Mouse (Mus musculus) intestine, embryonic 15.5 days (tissue): Measurements from ENCODE around the gene Cntn5. TPM values are rescaled to one million over a fixed set of nuclear protein-coding genes. Genes with fewer than 3 reads are reported as not detected.

Experiments used
- ATAC-seq: fragments of 200-750 bp; cut with Nextera tagmentation; 2 replicates; pipeline ENCODE4 v1.8.0; 2017; ENCODE audit warnings: moderate TSS enrichment, moderate library complexity
- H3K27ac ChIP-seq: fragments of 300-500 bp; sonication (generic); 2 replicates; pipeline ENCODE4 v1.5.1; 2015; ENCODE audit warnings: mild to moderate bottlenecking, inconsistent platforms
- H3K27me3 ChIP-seq: fragments of 300-500 bp; sonication (generic); replicated peaks from 2 replicates; pipeline ENCODE4 v1.6.1; 2015; ENCODE audit warnings: inconsistent platforms
- H3K36me3 ChIP-seq: fragments of 300-500 bp; sonication (generic); 2 replicates; pipeline ENCODE4 v1.6.1; 2015; ENCODE audit warnings: inconsistent platforms
- H3K4me1 ChIP-seq: fragments of 300-500 bp; sonication (generic); replicated peaks from 2 replicates; pipeline ENCODE4 v1.6.1; 2015; ENCODE audit warnings: inconsistent platforms
- H3K4me2 ChIP-seq: fragments of 300-500 bp; sonication (generic); replicated peaks from 2 replicates; pipeline ENCODE4 v1.6.1; 2015; ENCODE audit warnings: mild to moderate bottlenecking, inconsistent platforms
- H3K4me3 ChIP-seq: fragments of 300-500 bp; sonication (generic); replicated peaks from 2 replicates; pipeline ENCODE4 v1.5.1; 2015; ENCODE audit warnings: inconsistent platforms
- H3K9ac ChIP-seq: fragments of 300-500 bp; sonication (generic); 2 replicates; pipeline ENCODE4 v1.6.1; 2015; ENCODE audit warnings: inconsistent platforms
- H3K9me3 ChIP-seq: fragments of 300-500 bp; sonication (generic); 2 replicates; pipeline ENCODE4 v1.6.1; 2016; ENCODE audit warnings: inconsistent platforms
- WGBS: fragments of 180-500 bp; shearing (Covaris S2); methylation state at CpG from one replicate; pipeline ENCODE4 v1.1.7; 2015; 5-methylcytosine and 5-hydroxymethylcytosine counted together
- polyA plus RNA-seq: library from polyadenylated mRNA; unstranded; fragments of >200 nt; fragmentation: Nextera tagmentation; extraction: Ambion mirVana; gene quantifications from 2 replicates; pipeline ENCODE4 v1.2.1, GENCODE M21; 2015

The Cntn5 gene
- polyA plus RNA-seq, 1 experiment from 2014 or later, result 0.57 TPM

DNA sequence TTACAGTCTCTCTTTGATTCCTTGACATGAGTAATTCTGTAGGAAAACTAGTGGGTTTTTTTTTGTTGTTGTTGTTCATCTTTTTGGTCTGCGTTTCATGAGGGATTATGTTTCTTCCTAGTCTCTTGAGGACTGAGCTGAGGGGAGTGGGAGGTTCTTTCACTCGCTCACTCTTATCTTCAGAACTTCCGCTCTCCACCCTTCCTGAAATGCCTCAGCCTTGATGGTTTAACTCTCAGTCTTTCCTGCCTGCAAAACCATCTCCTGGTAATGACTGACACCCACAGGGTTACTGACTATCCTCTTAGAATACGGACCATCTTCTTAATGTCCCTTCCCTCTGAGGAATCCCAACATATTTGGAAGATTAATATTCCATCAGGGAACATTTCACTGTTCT, 382.0 kb downstream of the Cntn5 start:
- Histone ChIP-seq H3K9me3 (no peaks in the 10 kb centered on the region), H3K4me2 (no peak overlapping the region), H3K9ac (no peak overlapping the region), H3K27ac (no peak overlapping the region), H3K27me3 (no peaks in the 10 kb centered on the region), H3K36me3 (no peaks in the 10 kb centered on the region), H3K4me1 (no peaks in the 10 kb centered on the region), H3K4me3 (no peak overlapping the region)
- no peak for ATAC-seq
- WGBS, result 77% methylated on average over 4 of the region's 4 CpGs

- no peak overlapping the region for H3K27ac ChIP-seq
- 48% methylated on average over 1 of the region's 1 CpGs for whole genome bisulfite sequencing
- no peak overlapping the region for H3K9ac ChIP-seq
- H3K4me1 ChIP-seq, result no peaks in the 10 kb centered on the region
- H3K36me3 ChIP-seq, result no peaks in the 10 kb centered on the region
- no peak for ATAC-seq
- no peak overlapping the region for H3K4me3 ChIP-seq
- H3K4me2 ChIP-seq, result no peak overlapping the region
- H3K27me3 ChIP-seq, result no peaks in the 10 kb centered on the region
- no peaks in the 10 kb centered on the region for H3K9me3 ChIP-seq
Observed at GRCm38 (mm10) chr9:10521054-10521453, 383.5 kb downstream of the Cntn5 start.

DNA sequence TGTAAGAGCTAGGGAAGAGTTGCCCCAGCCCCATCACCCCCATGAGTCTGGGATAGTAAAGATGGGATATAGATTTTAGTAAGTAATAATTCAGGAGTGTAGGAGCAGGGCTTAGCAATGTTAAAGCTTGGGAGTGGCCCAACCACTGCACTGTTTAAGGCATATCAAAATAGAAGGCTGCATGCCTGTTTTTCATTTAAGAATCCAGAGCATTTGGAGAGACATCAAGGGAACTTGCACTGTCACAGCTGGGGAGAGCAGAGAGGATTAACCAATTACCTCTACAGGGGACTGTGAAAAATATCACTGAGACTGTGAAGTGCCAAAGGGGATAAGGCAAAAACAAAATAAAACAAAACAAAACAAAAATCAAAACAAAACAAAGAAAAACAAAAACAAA, 412.3 kb downstream of the Cntn5 start:
- Histone ChIP-seq H3K9ac (no peak overlapping the region), H3K9me3 (no peaks in the 10 kb centered on the region), H3K27ac (no peak overlapping the region), H3K4me3 (no peak overlapping the region), H3K27me3 (no peaks in the 10 kb centered on the region), H3K36me3 (no peaks in the 10 kb centered on the region), H3K4me2 (no peak overlapping the region), H3K4me1 (no peaks in the 10 kb centered on the region)
- ATAC-seq, result no peak

GRCm38 (mm10) chr9:10471484-10472125, 433.0 kb downstream of the Cntn5 start:
- H3K9ac ChIP-seq, result no peak overlapping the region
- H3K27me3 ChIP-seq, result no peaks in the 10 kb centered on the region
- no peaks in the 10 kb centered on the region for H3K9me3 ChIP-seq
- H3K27ac ChIP-seq, result no peak overlapping the region
- no peaks in the 10 kb centered on the region for H3K4me1 ChIP-seq
- WGBS, result 52% methylated on average over 4 of the region's 4 CpGs
- H3K36me3 ChIP-seq, result no peaks in the 10 kb centered on the region
- H3K4me2 ChIP-seq, result no peak overlapping the region
- no peak for ATAC-seq
- H3K4me3 ChIP-seq, result no peak overlapping the region

DNA sequence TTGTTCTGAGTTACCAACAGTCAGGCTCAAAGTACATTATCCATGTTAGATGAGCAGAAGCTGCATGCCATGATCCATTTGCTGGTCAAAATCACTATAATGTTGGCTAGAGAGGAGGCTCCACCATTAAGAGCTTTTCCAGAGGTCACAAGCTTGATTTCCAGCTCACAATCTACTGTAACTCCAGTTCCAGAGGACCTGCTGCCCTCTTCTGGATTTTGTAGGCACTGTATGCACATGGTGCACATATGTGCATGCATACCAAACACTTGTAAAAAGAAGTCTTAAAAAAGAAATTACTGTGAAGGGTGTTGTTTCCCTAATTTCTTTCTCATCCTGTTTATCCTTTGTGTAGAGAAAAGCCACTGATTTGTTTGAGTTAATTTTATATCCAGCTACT, 439.8 kb downstream of the Cntn5 start:
- Histone ChIP-seq H3K36me3 (no peaks in the 10 kb centered on the region), H3K9ac (no peak overlapping the region), H3K27me3 (no peaks in the 10 kb centered on the region), H3K4me3 (no peak overlapping the region), H3K4me1 (no peaks in the 10 kb centered on the region), H3K9me3 (no peaks in the 10 kb centered on the region), H3K4me2 (no peak overlapping the region), H3K27ac (no peak overlapping the region)
- ATAC-seq, result no peak

- Histone ChIP-seq H3K27me3 (no peaks in the 10 kb centered on the region), H3K4me2 (no peak overlapping the region), H3K9me3 (no peaks in the 10 kb centered on the region), H3K36me3 (no peaks in the 10 kb centered on the region), H3K4me3 (no peak overlapping the region), H3K4me1 (no peaks in the 10 kb centered on the region), H3K9ac (no peak overlapping the region), H3K27ac (no peak overlapping the region)
- no peak for ATAC-seq
- 33% methylated on average over 3 of the region's 3 CpGs for WGBS
Observed at GRCm38 (mm10) chr9:10457900-10458299, 446.7 kb downstream of the Cntn5 start.

DNA sequence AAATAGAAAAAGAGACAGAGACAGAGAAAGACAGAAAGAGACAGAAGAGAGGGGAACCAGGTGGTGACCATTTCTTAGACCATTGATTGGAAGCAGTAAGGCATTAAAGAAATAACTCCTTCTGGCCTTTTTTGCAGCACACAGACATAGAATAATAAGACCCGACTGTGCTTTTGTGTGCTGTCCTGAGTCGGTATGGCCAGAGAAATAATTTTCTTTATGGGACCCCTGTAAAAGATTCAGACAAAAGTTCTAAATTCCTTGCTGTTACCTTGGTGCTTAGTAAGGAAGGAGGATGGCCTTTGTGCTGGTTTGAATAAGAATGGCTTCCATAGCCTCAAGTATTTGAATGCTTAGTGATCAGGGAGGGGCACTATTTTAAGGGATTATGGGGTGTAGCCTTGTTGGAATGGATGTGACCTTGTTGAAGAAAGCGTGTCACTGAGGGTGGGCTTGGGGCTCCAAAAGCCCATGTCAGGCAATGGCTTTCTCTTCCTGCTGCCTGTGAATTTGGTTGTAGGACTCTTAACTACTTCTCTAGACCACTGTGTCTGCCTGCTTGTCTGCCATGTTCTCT, 455.5 kb downstream of the Cntn5 start:
- Histone ChIP-seq H3K4me3 (no peak overlapping the region), H3K4me1 (no peaks in the 10 kb centered on the region), H3K27me3 (no peaks in the 10 kb centered on the region), H3K36me3 (no peaks in the 10 kb centered on the region), H3K4me2 (no peak overlapping the region), H3K9ac (no peak overlapping the region), H3K9me3 (no peaks in the 10 kb centered on the region), H3K27ac (no peak overlapping the region)
- 89% methylated on average over 3 of the region's 3 CpGs for WGBS
- no peak for ATAC-seq

- no peak overlapping the region for H3K9ac ChIP-seq
- no peaks in the 10 kb centered on the region for H3K4me1 ChIP-seq
- H3K9me3 ChIP-seq, result no peaks in the 10 kb centered on the region
- H3K36me3 ChIP-seq, result no peaks in the 10 kb centered on the region
- H3K4me3 ChIP-seq, result no peak overlapping the region
- no peak overlapping the region for H3K4me2 ChIP-seq
- ATAC-seq, result no peak
- no peaks in the 10 kb centered on the region for H3K27me3 ChIP-seq
- H3K27ac ChIP-seq, result no peak overlapping the region
Observed at GRCm38 (mm10) chr9:10447220-10447837, 457.2 kb downstream of the Cntn5 start.

DNA sequence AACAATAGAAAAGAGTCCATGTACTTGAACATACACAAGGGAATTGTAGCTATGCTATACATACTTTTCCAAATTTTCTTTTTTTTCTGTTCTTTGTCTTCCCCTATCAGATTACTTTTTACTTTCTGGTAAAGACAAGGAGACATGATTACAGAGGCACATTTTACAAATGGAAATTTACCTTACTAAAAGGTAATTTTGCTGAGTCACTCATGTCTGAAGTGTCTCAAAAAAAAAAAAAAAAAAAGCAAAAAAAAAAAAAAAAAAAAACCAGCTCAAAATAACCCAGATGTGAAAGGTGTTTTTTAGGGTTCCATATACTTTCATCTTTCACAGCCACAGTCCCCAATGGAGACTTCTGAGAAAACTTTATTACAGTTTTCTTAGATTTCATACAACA, 492.5 kb downstream of the Cntn5 start:
- no peak for ATAC-seq
- Histone ChIP-seq H3K36me3 (no peaks in the 10 kb centered on the region), H3K4me3 (no peak overlapping the region), H3K4me1 (no peaks in the 10 kb centered on the region), H3K27me3 (no peaks in the 10 kb centered on the region), H3K4me2 (no peak overlapping the region), H3K27ac (no peak overlapping the region), H3K9me3 (no peaks in the 10 kb centered on the region), H3K9ac (no peak overlapping the region)

DNA sequence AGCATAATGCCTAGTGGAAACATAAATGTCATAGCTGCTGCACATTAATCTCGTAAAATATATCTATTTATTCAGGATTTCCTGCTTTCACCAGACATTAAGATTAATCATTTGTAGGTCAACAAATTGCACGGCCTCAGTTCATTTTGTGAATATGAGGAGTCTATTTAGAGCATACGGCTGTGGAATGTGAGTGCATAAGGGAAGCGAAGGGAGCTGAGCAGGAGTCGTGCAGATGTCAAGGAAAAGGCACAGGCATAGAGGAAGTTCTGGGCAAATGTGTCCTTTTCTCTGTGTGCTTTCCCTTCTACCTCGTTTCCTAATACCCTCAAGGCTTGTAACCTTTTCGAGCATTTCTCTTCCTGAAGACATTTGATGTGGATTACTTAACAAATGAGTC, 504.5 kb downstream of the Cntn5 start:
- Histone ChIP-seq H3K27ac (no peak overlapping the region), H3K4me1 (no peaks in the 10 kb centered on the region), H3K27me3 (no peaks in the 10 kb centered on the region), H3K9me3 (no peaks in the 10 kb centered on the region), H3K4me3 (no peak overlapping the region), H3K36me3 (no peaks in the 10 kb centered on the region), H3K9ac (no peak overlapping the region), H3K4me2 (no peak overlapping the region)
- WGBS, result 37% methylated on average over 7 of the region's 7 CpGs
- ATAC-seq, result no peak

DNA sequence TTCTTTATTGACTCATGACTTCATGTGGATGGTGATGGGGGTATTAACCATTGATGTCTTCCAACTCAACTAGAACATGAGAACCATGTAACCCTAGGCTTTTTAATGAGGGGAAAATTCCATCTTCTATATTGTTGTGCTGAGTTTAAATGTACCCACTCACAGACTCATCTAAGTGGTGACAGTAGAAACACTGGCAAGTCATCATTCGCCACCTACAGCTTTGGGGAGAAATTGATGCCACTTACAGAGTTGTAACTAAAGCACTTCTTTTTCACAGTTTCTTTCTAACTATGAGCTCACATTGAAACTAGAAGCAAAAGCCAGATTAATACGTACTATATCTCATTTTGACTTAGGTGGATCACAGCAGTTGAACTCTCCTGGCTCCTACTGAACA, 514.7 kb downstream of the Cntn5 start:
- Histone ChIP-seq H3K4me2 (no peak overlapping the region), H3K4me1 (no peaks in the 10 kb centered on the region), H3K27me3 (no peaks in the 10 kb centered on the region), H3K9ac (no peak overlapping the region), H3K4me3 (no peak overlapping the region), H3K27ac (no peak overlapping the region), H3K9me3 (no peaks in the 10 kb centered on the region), H3K36me3 (no peaks in the 10 kb centered on the region)
- ATAC-seq, result no peak
- 85% methylated on average over 2 of the region's 2 CpGs for WGBS

- H3K9ac ChIP-seq, result no peak overlapping the region
- no peak overlapping the region for H3K4me3 ChIP-seq
- no peaks in the 10 kb centered on the region for H3K27me3 ChIP-seq
- WGBS, result 81% methylated on average over 1 of the region's 1 CpGs
- H3K4me1 ChIP-seq, result no peaks in the 10 kb centered on the region
- no peak overlapping the region for H3K4me2 ChIP-seq
- no peaks in the 10 kb centered on the region for H3K9me3 ChIP-seq
- no peak overlapping the region for H3K27ac ChIP-seq
- ATAC-seq, result no peak
- no peaks in the 10 kb centered on the region for H3K36me3 ChIP-seq
Observed at GRCm38 (mm10) chr9:10384455-10384854, 520.1 kb downstream of the Cntn5 start.

DNA sequence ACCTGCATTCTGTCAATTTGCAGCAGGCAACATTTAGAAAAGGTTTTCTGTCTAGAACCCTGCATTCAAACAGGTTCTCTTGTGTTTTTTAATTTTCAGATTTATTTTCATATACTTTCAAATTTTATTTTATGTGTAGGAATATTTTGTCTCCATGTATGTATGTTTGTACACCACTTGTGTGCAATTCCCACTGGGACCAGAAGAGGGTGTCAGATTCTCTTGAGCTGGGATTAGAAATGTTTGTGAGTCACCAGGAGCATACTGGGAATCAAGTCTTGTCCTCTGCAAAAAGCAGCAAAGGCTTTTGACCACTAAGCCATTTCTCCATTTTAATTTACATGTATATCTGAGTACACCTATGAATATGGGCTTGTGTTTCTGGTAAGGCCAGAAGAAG, 521.4 kb downstream of the Cntn5 start:
- H3K9me3 ChIP-seq, result no peaks in the 10 kb centered on the region
- no peaks in the 10 kb centered on the region for H3K27me3 ChIP-seq
- no peaks in the 10 kb centered on the region for H3K4me1 ChIP-seq
- no peak overlapping the region for H3K4me3 ChIP-seq
- no peak overlapping the region for H3K4me2 ChIP-seq
- H3K36me3 ChIP-seq, result no peaks in the 10 kb centered on the region
- H3K27ac ChIP-seq, result no peak overlapping the region
- ATAC-seq, result no peak
- no peak overlapping the region for H3K9ac ChIP-seq
